Mouse (Mus musculus): ENCODE results near the gene Capn7. TPM values are rescaled to one million over a fixed set of nuclear protein-coding genes. Genes with fewer than 3 reads are reported as not detected.

Capn7 gene
- polyA plus RNA-seq, 1 experiment from 2014 or later = 45.2 TPM

DNA sequence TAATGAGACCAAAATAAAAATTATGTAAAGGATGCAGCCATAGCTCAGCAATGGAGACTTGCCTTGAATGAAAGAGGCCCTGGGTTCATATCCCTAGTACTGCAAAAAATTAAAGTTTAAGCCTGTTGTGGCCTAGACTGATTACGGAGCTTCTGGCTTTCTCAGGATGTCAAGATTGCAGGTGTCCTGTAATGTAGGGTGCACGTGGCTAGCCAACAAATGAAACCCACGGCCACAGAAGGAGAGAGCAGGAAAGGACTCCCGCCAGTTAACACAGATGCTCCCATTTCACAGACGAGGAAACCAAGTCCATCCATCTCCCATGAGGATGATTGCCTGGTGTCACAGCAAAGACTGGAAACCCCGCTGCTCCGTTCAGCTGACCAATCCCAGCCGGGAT lies 83.7 kb downstream of the Capn7 start:
- no peak for ATAC-seq (ENCODE audit: low FRiP score)
- Histone ChIP-seq H3K36me3 (ENCODE audit: control insufficient read depth, insufficient read depth, low read length) (no peaks in the 10 kb centered on the region), H3K9me3 (ENCODE audit: control insufficient read depth, low read length) (no peaks in the 10 kb centered on the region), H3K4me2 (replicated peaks; ENCODE audit: low read depth, low read length) (no peak overlapping the region), H3K27me3 (ENCODE audit: control insufficient read depth, insufficient read depth, low read length) (no peaks in the 10 kb centered on the region), H3K4me3 (ENCODE audit: low read depth, low read length) (no peak overlapping the region), H3K9ac (ENCODE audit: low read depth, low read length) (no peak overlapping the region), H3K4me1 (replicated peaks; ENCODE audit: control insufficient read depth, insufficient read depth, low read length) (0 out of 2 replicates have a peak, but pooled peaks cover 5% of the 10 kb centered on the region), H3K27ac (ENCODE audit: low read depth, low read length) (no peak overlapping the region)
- 89% methylated on average over 8 of the region's 8 CpGs for WGBS
- no peak for DNase-seq (ENCODE audit: low spot score)

DNA sequence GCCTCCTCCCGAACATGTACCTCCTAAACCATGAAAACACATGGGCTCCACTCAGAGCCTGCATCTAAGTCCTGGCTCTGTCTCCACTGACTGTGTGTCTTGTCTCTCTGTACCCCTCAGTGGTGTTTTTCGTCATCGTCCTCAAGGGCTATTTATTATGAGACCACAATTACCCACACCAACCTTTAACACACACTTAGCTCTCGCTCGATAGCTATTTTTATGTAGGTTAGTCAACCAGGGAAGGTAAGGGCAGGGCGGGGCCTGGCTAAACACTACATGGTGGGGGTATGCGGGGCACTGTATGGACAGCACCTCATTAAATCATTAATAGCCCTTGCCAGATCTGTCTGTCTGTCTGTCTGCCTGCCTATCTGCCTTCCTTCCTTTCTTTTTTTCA lies 84.1 kb downstream of the Capn7 start:
- Histone ChIP-seq H3K9ac (ENCODE audit: low read depth, low read length) (no peak overlapping the region), H3K27ac (ENCODE audit: low read depth, low read length) (no peak overlapping the region), H3K4me3 (ENCODE audit: low read depth, low read length) (no peak overlapping the region), H3K4me1 (replicated peaks; ENCODE audit: control insufficient read depth, insufficient read depth, low read length) (0 out of 2 replicates have a peak, but pooled peaks cover 5% of the 10 kb centered on the region), H3K36me3 (ENCODE audit: control insufficient read depth, insufficient read depth, low read length) (no peaks in the 10 kb centered on the region), H3K27me3 (ENCODE audit: control insufficient read depth, insufficient read depth, low read length) (no peaks in the 10 kb centered on the region), H3K9me3 (ENCODE audit: control insufficient read depth, low read length) (no peaks in the 10 kb centered on the region), H3K4me2 (replicated peaks; ENCODE audit: low read depth, low read length) (no peak overlapping the region)
- WGBS = 94% methylated on average over 7 of the region's 7 CpGs
- DNase-seq (ENCODE audit: low spot score) (no peak), ATAC-seq (ENCODE audit: low FRiP score) (no peak)

DNA sequence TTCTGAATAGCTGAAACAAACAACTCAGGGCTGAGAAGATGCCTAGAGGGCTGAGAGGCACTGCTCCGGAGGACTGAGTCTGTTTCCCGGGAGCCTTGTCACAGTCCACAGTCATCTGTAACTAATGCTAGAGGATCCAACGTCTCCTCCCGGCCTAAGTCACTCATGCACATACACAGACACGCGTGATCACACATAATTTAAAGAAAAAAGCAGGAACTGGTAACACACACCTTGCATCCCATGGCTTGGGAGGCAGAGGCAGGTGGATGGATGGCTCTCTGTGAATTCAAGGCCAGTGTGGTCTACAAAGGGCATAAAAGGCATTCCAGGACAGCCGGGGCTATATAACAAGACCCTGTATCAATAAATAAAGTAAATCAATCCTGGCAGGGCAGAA lies 84.5 kb downstream of the Capn7 start:
- Histone ChIP-seq H3K27ac (ENCODE audit: low read depth, low read length) (no peak overlapping the region), H3K27me3 (ENCODE audit: control insufficient read depth, insufficient read depth, low read length) (no peaks in the 10 kb centered on the region), H3K4me2 (replicated peaks; ENCODE audit: low read depth, low read length) (no peak overlapping the region), H3K4me3 (ENCODE audit: low read depth, low read length) (no peak overlapping the region), H3K4me1 (replicated peaks; ENCODE audit: control insufficient read depth, insufficient read depth, low read length) (0 out of 2 replicates have a peak, but pooled peaks cover 5% of the 10 kb centered on the region), H3K9ac (ENCODE audit: low read depth, low read length) (0 out of 2 replicates have a peak overlapping the region, but pooled peaks have one; percentile 1), H3K9me3 (ENCODE audit: control insufficient read depth, low read length) (no peaks in the 10 kb centered on the region), H3K36me3 (ENCODE audit: control insufficient read depth, insufficient read depth, low read length) (no peaks in the 10 kb centered on the region)
- no peak for ATAC-seq (ENCODE audit: low FRiP score)
- DNase-seq (ENCODE audit: low spot score) = no peak
- WGBS = 58% methylated on average over 7 of the region's 7 CpGs

Other genes with a start within 250 kb of the Capn7 start
- gene Smim4, start 207.7 kb upstream of the Capn7 start, polyA plus RNA-seq (2014; fragmentation: Nextera tagmentation; extraction: Ambion mirVana) = 58.7 and 65.0 TPM in 2 replicates
- gene Nt5dc2, start 205.6 kb upstream of the Capn7 start, polyA plus RNA-seq (2014; fragmentation: Nextera tagmentation; extraction: Ambion mirVana) = 458 and 483 TPM in 2 replicates
- gene Stab1, start 168.0 kb upstream of the Capn7 start, polyA plus RNA-seq (2014; fragmentation: Nextera tagmentation; extraction: Ambion mirVana) = 23.5 and 25.5 TPM in 2 replicates
- 8.9 and 17.2 TPM in 2 replicates for gene Tnnc1, start 128.3 kb upstream of the Capn7 start, polyA plus RNA-seq (2014; fragmentation: Nextera tagmentation; extraction: Ambion mirVana)
- 251 and 305 TPM in 2 replicates for gene Nisch, start 119.7 kb upstream of the Capn7 start, polyA plus RNA-seq (2014; fragmentation: Nextera tagmentation; extraction: Ambion mirVana)
- 0.42 and 0.51 TPM in 2 replicates for gene Sema3g, start 118.8 kb upstream of the Capn7 start, polyA plus RNA-seq (2014; fragmentation: Nextera tagmentation; extraction: Ambion mirVana)
- 13.9 and 14.0 TPM in 2 replicates for gene Phf7, start 85.3 kb upstream of the Capn7 start, polyA plus RNA-seq (2014; fragmentation: Nextera tagmentation; extraction: Ambion mirVana)
- gene Bap1, start 85.2 kb upstream of the Capn7 start, polyA plus RNA-seq (2014; fragmentation: Nextera tagmentation; extraction: Ambion mirVana) = 78.7 and 93.1 TPM in 2 replicates
- gene Dnah1, start 12.7 kb upstream of the Capn7 start, polyA plus RNA-seq (2014; fragmentation: Nextera tagmentation; extraction: Ambion mirVana) = 5.9 and 6.1 TPM in 2 replicates
- 13.6 and 17.3 TPM in 2 replicates for gene Sh3bp5, start 99.4 kb downstream of the Capn7 start, polyA plus RNA-seq (2014; fragmentation: Nextera tagmentation; extraction: Ambion mirVana)
- gene Eaf1, start 157.8 kb downstream of the Capn7 start, polyA plus RNA-seq (2014; fragmentation: Nextera tagmentation; extraction: Ambion mirVana) = 15.9 and 17.0 TPM in 2 replicates
- 86.9 and 87.1 TPM in 2 replicates for gene Mettl6, start 158.4 kb downstream of the Capn7 start, polyA plus RNA-seq (2014; fragmentation: Nextera tagmentation; extraction: Ambion mirVana)